Mouse (Mus musculus) liver, postnatal 0 days (tissue): ENCODE measurements at regions not wholly inside any gene's neighbourhood (a gene's known extent, or its start where the extent isn't known, plus 50 kb on each side); places are given as distances from the start of the nearest gene placed in this dataset.

Source experiments
- CTCF ChIP-seq: sonication (generic); IDR thresholded peaks from 2 replicates; pipeline ENCODE4 v1.5.1; 2016; ENCODE audit warnings: antibody characterized with exemption, low read depth
- EP300 ChIP-seq: IDR thresholded peaks from 2 replicates; pipeline ENCODE4 v1.6.1; 2016; ENCODE audit warnings: antibody characterized with exemption, low read depth, mild to moderate bottlenecking

DNA sequence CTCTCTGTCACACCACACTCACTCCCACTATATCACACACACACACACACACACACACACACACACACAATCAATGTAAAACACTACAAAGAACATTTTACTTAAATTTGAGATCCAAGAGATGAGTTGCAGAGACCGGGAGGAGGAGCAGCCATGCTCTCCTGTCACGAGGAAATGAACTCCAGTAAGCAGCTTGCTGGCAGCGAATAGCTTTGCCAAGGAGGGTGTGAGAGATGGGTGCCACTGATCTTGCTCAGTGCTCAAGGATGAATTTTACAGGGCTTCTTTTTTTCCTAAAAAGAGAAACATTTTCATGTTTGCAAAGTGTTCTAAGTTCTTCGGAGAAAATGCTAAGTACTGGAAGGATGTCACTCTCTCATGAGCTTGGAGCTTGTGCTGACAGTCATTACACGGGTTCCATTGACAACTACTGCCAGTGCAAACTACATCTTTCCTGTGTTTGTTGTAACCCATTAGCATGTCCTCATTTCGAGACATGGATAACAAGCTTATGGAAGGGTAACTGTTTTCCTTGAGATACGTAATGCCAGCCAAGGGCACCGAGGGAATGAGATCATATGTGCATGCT, 151.0 kb upstream of the Gm9833 start:
- TF ChIP-seq CTCF (no peak), EP300 (no peak)
